Mouse (Mus musculus): ENCODE data around the gene Ppy. TPM values are rescaled to one million over a fixed set of nuclear protein-coding genes. Genes with fewer than 3 reads are reported as not detected.

Gene Ppy
- polyA plus RNA-seq, 1 experiment: not detected

DNA sequence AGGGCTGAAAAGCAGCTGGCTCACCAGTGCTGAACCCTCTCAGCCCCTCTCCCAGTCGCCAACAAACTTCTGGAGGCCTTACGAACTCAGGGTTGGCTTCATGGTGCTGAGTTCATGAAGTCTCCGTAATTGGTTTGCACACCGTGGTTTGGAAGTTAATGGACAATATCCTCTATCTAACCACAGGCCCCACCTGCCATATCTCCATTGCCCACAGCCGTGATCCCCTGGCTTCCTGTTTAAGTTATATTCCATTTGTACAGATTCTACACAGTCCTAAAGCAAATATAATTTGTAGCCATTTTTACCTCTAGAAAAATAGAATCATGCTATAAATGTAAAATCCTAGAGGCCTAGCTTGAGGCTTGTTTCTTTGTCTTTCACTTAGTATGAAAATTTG lies 28.4 kb downstream of the Ppy start:
- no peaks in the 10 kb centered on the region for H3K9me3 ChIP-seq (replicated peaks; ENCODE audit: control insufficient read depth, insufficient read depth, low read length, poor library complexity, severe bottlenecking)
- peaks cover 3% of the 10 kb centered on the region for H3K4me1 ChIP-seq (ENCODE audit: control insufficient read depth, insufficient read depth, low read length)
- no peaks in the 10 kb centered on the region for H3K27me3 ChIP-seq (ENCODE audit: control insufficient read depth, insufficient read depth, low read length, poor library complexity, severe bottlenecking)
- H3K36me3 ChIP-seq (ENCODE audit: control insufficient read depth, insufficient read depth, low read length, poor library complexity, severe bottlenecking): no peaks in the 10 kb centered on the region
- H3K9ac ChIP-seq (ENCODE audit: low read depth, poor library complexity, severe bottlenecking): no peak overlapping the region
- no peak overlapping the region for H3K27ac ChIP-seq (ENCODE audit: insufficient read depth, low read length)
- TF ChIP-seq POLR2A (IDR thresholded peaks at IDR 0.05; ENCODE audit: insufficient read depth, low read length): no peak
- no peak for TF ChIP-seq EP300 (IDR thresholded peaks at IDR 0.05; ENCODE audit: insufficient read depth, low read depth, low read length)
- TF ChIP-seq CTCF (IDR thresholded peaks at IDR 0.05; ENCODE audit: low read depth, low read length): no peak
- no peak overlapping the region for H3K4me3 ChIP-seq (ENCODE audit: low read depth, low read length)

DNA sequence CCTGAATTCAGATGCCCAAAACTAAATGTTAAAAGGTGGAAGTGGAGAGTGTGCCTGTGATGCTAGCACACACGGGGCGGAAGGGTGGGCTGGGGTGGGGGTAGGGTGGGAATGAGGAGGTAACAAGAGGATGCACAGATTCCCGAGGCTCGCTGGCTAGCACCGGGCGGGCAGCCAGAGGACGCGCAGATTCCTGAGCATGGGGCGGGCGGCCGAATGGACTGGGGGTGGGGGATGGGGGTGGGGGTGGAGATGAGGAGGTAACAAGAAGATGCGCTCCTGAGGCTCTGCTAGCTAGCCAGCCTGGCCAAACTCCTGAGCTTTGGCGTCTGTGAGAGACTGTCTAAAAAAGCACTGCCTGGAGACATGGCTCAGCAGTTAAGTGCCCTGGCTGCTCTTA lies 30.7 kb downstream of the Ppy start:
- TF ChIP-seq POLR2A (IDR thresholded peaks at IDR 0.05; ENCODE audit: insufficient read depth, low read length) (no peak), CTCF (IDR thresholded peaks at IDR 0.05; ENCODE audit: low read depth, low read length) (no peak), EP300 (IDR thresholded peaks at IDR 0.05; ENCODE audit: insufficient read depth, low read depth, low read length) (no peak)
- Histone ChIP-seq H3K36me3 (ENCODE audit: control insufficient read depth, insufficient read depth, low read length, poor library complexity, severe bottlenecking) (no peaks in the 10 kb centered on the region), H3K9ac (ENCODE audit: low read depth, poor library complexity, severe bottlenecking) (no peak overlapping the region), H3K27ac (ENCODE audit: insufficient read depth, low read length) (no peak overlapping the region), H3K4me1 (ENCODE audit: control insufficient read depth, insufficient read depth, low read length) (peaks cover 3% of the 10 kb centered on the region), H3K4me3 (ENCODE audit: low read depth, low read length) (no peak overlapping the region), H3K9me3 (replicated peaks; ENCODE audit: control insufficient read depth, insufficient read depth, low read length, poor library complexity, severe bottlenecking) (no peaks in the 10 kb centered on the region), H3K27me3 (ENCODE audit: control insufficient read depth, insufficient read depth, low read length, poor library complexity, severe bottlenecking) (no peaks in the 10 kb centered on the region)

DNA sequence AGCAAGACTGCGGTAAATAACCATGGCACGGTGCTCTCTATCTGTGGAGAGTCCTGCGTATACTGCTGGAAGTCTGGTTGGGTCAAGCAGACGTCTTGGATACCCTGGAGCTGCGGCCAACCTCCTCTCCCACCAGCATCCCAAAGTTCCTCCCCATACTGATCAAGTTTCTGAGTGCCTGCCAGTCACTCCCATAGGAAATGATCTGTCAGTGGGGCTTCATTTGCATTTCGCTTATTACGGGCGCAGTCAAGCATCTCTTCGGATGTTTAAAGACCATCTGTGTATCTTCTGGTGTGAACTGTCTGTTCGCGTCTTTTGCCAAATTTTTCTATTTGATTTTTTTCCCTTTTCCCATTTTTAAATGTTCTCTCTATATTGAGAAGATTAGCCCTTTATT lies 31.5 kb downstream of the Ppy start:
- Histone ChIP-seq H3K36me3 (ENCODE audit: control insufficient read depth, insufficient read depth, low read length, poor library complexity, severe bottlenecking) (no peaks in the 10 kb centered on the region), H3K27ac (ENCODE audit: insufficient read depth, low read length) (no peak overlapping the region), H3K4me3 (ENCODE audit: low read depth, low read length) (no peak overlapping the region), H3K9me3 (replicated peaks; ENCODE audit: control insufficient read depth, insufficient read depth, low read length, poor library complexity, severe bottlenecking) (no peaks in the 10 kb centered on the region), H3K27me3 (ENCODE audit: control insufficient read depth, insufficient read depth, low read length, poor library complexity, severe bottlenecking) (no peaks in the 10 kb centered on the region), H3K9ac (ENCODE audit: low read depth, poor library complexity, severe bottlenecking) (no peak overlapping the region), H3K4me1 (ENCODE audit: control insufficient read depth, insufficient read depth, low read length) (peaks cover 3% of the 10 kb centered on the region)
- no peak for TF ChIP-seq EP300 (IDR thresholded peaks at IDR 0.05; ENCODE audit: insufficient read depth, low read depth, low read length)
- TF ChIP-seq CTCF (IDR thresholded peaks at IDR 0.05; ENCODE audit: low read depth, low read length): no peak
- no peak for TF ChIP-seq POLR2A (IDR thresholded peaks at IDR 0.05; ENCODE audit: insufficient read depth, low read length)

DNA sequence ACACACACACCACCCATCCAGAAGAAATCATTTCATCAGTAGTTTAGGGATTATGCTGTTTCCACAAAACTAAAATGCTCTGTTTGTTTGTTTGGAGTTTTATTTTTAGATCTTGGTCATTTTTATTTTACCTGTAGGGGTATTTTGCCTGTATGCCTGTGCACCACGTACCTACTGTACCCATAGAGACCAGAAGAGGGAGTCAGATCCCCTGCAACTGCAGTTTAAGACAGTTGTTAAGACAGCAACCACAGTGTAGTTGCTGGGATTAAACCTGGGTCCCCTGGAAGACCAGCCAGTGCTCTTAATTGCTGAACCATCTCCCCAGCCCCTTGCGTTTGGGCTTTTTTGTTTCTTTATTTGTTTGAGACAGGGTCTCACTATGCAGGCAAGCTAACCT lies 32.1 kb downstream of the Ppy start:
- H3K36me3 ChIP-seq (ENCODE audit: control insufficient read depth, insufficient read depth, low read length, poor library complexity, severe bottlenecking): no peaks in the 10 kb centered on the region
- H3K4me1 ChIP-seq (ENCODE audit: control insufficient read depth, insufficient read depth, low read length): peaks cover 3% of the 10 kb centered on the region
- H3K9me3 ChIP-seq (replicated peaks; ENCODE audit: control insufficient read depth, insufficient read depth, low read length, poor library complexity, severe bottlenecking): no peaks in the 10 kb centered on the region
- H3K27ac ChIP-seq (ENCODE audit: insufficient read depth, low read length): no peak overlapping the region
- TF ChIP-seq POLR2A (IDR thresholded peaks at IDR 0.05; ENCODE audit: insufficient read depth, low read length): no peak
- no peak for TF ChIP-seq EP300 (IDR thresholded peaks at IDR 0.05; ENCODE audit: insufficient read depth, low read depth, low read length)
- peak; percentile 10 for TF ChIP-seq CTCF (IDR thresholded peaks at IDR 0.05; ENCODE audit: low read depth, low read length)
- H3K9ac ChIP-seq (ENCODE audit: low read depth, poor library complexity, severe bottlenecking): no peak overlapping the region
- H3K27me3 ChIP-seq (ENCODE audit: control insufficient read depth, insufficient read depth, low read length, poor library complexity, severe bottlenecking): no peaks in the 10 kb centered on the region
- no peak overlapping the region for H3K4me3 ChIP-seq (ENCODE audit: low read depth, low read length)

- Histone ChIP-seq H3K4me3 (ENCODE audit: low read depth, low read length) (no peak overlapping the region), H3K36me3 (ENCODE audit: control insufficient read depth, insufficient read depth, low read length, poor library complexity, severe bottlenecking) (no peaks in the 10 kb centered on the region), H3K9ac (ENCODE audit: low read depth, poor library complexity, severe bottlenecking) (no peak overlapping the region), H3K9me3 (replicated peaks; ENCODE audit: control insufficient read depth, insufficient read depth, low read length, poor library complexity, severe bottlenecking) (no peaks in the 10 kb centered on the region), H3K27me3 (ENCODE audit: control insufficient read depth, insufficient read depth, low read length, poor library complexity, severe bottlenecking) (no peaks in the 10 kb centered on the region), H3K27ac (ENCODE audit: insufficient read depth, low read length) (no peak overlapping the region), H3K4me1 (ENCODE audit: control insufficient read depth, insufficient read depth, low read length) (no peaks in the 10 kb centered on the region)
- TF ChIP-seq POLR2A (IDR thresholded peaks at IDR 0.05; ENCODE audit: insufficient read depth, low read length) (no peak), EP300 (IDR thresholded peaks at IDR 0.05; ENCODE audit: insufficient read depth, low read depth, low read length) (no peak), CTCF (IDR thresholded peaks at IDR 0.05; ENCODE audit: low read depth, low read length) (no peak)
Measured at GRCm38 (mm10) chr11:102063076-102063475, 38.0 kb downstream of the Ppy start.

GRCm38 (mm10) chr11:102061941-102062473 lies 39.1 kb downstream of the Ppy start:
- peak overlapping the region; percentile 10; the same call in 1 of the 2 replicates for H3K4me3 ChIP-seq (ENCODE audit: low read depth, low read length)
- TF ChIP-seq POLR2A (IDR thresholded peaks at IDR 0.05; ENCODE audit: insufficient read depth, low read length) (no peak), EP300 (IDR thresholded peaks at IDR 0.05; ENCODE audit: insufficient read depth, low read depth, low read length) (no peak), CTCF (IDR thresholded peaks at IDR 0.05; ENCODE audit: low read depth, low read length) (no peak)
- H3K27me3 ChIP-seq (ENCODE audit: control insufficient read depth, insufficient read depth, low read length, poor library complexity, severe bottlenecking): no peaks in the 10 kb centered on the region

More at GRCm38 (mm10) chr11:102061941-102062473, 39.1 kb downstream of the Ppy start:
- Histone ChIP-seq H3K9ac (ENCODE audit: low read depth, poor library complexity, severe bottlenecking) (no peak overlapping the region), H3K4me1 (ENCODE audit: control insufficient read depth, insufficient read depth, low read length) (no peaks in the 10 kb centered on the region), H3K9me3 (replicated peaks; ENCODE audit: control insufficient read depth, insufficient read depth, low read length, poor library complexity, severe bottlenecking) (no peaks in the 10 kb centered on the region), H3K27ac (ENCODE audit: insufficient read depth, low read length) (no peak overlapping the region), H3K36me3 (ENCODE audit: control insufficient read depth, insufficient read depth, low read length, poor library complexity, severe bottlenecking) (no peaks in the 10 kb centered on the region)

All from ES-Bruce4 (cell line).